Mouse (Mus musculus) embryonic facial prominence, embryonic 10.5 days (tissue): ENCODE measurements around the gene Cd82. TPM values are rescaled to one million over a fixed set of nuclear protein-coding genes. Genes with fewer than 3 reads are reported as not detected.

Source experiments
- DNase-seq: peaks from one replicate; pipeline ENCODE4 v3.0.0-alpha.2; 2017; ENCODE audit warnings: low spot score
- H3K27ac ChIP-seq: fragments of 300-500 bp; sonication (generic); replicated peaks from 2 replicates; pipeline ENCODE4 v1.5.1; 2016; ENCODE audit warnings: mild to moderate bottlenecking
- H3K27me3 ChIP-seq: fragments of 300-500 bp; sonication (generic); replicated peaks from 2 replicates; pipeline ENCODE4 v1.6.1; 2016; ENCODE audit warnings: low read depth, mild to moderate bottlenecking; ENCODE audit not compliant: poor library complexity, severe bottlenecking
- H3K36me3 ChIP-seq: fragments of 300-500 bp; sonication (generic); replicated peaks from 2 replicates; pipeline ENCODE4 v1.6.1; 2016; ENCODE audit warnings: mild to moderate bottlenecking, moderate library complexity
- H3K4me1 ChIP-seq: fragments of 300-500 bp; sonication (generic); 2 replicates; pipeline ENCODE4 v1.6.1; 2016
- H3K4me3 ChIP-seq: fragments of 300-500 bp; sonication (generic); 2 replicates; pipeline ENCODE4 v1.5.1; 2016; ENCODE audit warnings: mild to moderate bottlenecking, moderate library complexity
- H3K9me3 ChIP-seq: fragments of 300-500 bp; sonication (generic); 2 replicates; pipeline ENCODE4 v1.6.1; 2016; ENCODE audit warnings: mild to moderate bottlenecking
- WGBS: fragments of 180-500 bp; shearing (Covaris S2); methylation state at CpG from one replicate; pipeline ENCODE4 v1.1.7; 2016; 5-methylcytosine and 5-hydroxymethylcytosine counted together
- microRNA-seq: library from miRNA; unstranded; fragments of <30 nt; microRNA quantifications from one replicate; pipeline ENCODE4, GENCODE M21; 2017
- polyA plus RNA-seq: library from polyadenylated mRNA; unstranded; fragments of >200 nt; fragmentation: Nextera tagmentation; extraction: Ambion mirVana; gene quantifications from 2 replicates; pipeline ENCODE4 v1.2.1, GENCODE M21; 2016

Cd82 gene
- polyA plus RNA-seq, 1 experiment from 2014 or later, result 7.3 TPM

DNA sequence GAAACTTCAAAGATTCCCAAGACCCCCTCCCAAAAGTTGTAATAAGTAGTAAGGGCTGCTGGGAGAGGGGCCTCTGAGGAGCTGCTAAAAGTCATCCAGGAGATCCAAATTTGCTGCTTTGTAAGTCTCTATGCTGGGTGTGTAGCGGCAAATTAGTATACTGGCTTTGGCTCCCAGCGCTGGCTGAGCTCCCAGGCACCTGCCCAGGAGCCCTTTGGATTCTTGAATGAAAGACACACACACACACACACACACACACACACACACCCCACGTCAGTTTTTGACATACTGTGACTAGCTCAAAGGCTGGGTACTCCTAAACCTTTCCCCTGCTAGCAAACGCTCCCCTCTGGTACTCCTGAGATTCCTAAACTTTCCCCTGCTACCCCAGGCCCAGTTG, 76.0 kb downstream of the Cd82 start:
- H3K27me3 ChIP-seq, result peaks cover 29% of the 10 kb centered on the region
- WGBS, result 75% methylated on average over 4 of the region's 4 CpGs
- H3K4me1 ChIP-seq, result peaks cover 29% of the 10 kb centered on the region
- H3K27ac ChIP-seq, result no peak overlapping the region
- H3K9me3 ChIP-seq, result no peaks in the 10 kb centered on the region
- no peak for DNase-seq
- H3K36me3 ChIP-seq, result no peaks in the 10 kb centered on the region
- no peak overlapping the region for H3K4me3 ChIP-seq

GRCm38 (mm10) chr2:93383831-93384230, 79.1 kb downstream of the Cd82 start:
- H3K27ac ChIP-seq, result no peak overlapping the region
- 88% methylated on average over 5 of the region's 5 CpGs for WGBS
- H3K4me3 ChIP-seq, result no peak overlapping the region
- H3K9me3 ChIP-seq, result no peaks in the 10 kb centered on the region
- H3K36me3 ChIP-seq, result no peaks in the 10 kb centered on the region
- H3K27me3 ChIP-seq, result peaks cover 15% of the 10 kb centered on the region; the same call in 1 of the 2 replicates
- peaks cover 31% of the 10 kb centered on the region for H3K4me1 ChIP-seq
- DNase-seq, result no peak

DNA sequence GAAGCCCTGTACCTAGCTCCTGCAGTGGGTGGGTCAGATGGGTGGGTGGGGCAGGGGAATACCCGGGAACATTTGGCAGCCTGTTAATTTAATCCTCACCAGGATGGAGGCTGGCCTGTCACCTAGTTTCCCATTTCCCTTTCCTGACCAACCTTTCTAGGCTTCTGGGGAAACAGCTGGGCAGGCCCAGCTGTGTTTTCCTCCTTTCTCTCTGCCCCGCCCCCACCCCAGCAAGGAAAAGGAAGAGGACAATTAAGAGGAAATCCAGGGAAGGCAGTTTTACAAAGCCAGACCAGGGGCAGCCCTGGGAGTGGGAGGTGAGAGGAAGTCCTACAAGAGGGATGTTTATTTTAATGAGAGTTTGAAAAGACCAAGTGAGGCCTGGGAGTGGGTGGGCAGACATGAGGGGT, 82.3 kb downstream of the Cd82 start:
- H3K27ac ChIP-seq, result no peak overlapping the region
- peaks cover 5% of the 10 kb centered on the region; the same call in 1 of the 2 replicates for H3K9me3 ChIP-seq
- DNase-seq, result peak; percentile 38
- H3K27me3 ChIP-seq, result 0 out of 2 replicates have a peak, but pooled peaks cover 7% of the 10 kb centered on the region
- WGBS, result 22% methylated on average over 2 of the region's 2 CpGs
- H3K4me3 ChIP-seq, result no peak overlapping the region
- H3K36me3 ChIP-seq, result no peaks in the 10 kb centered on the region
- peaks cover 45% of the 10 kb centered on the region for H3K4me1 ChIP-seq

- no peak overlapping the region for H3K4me3 ChIP-seq
- WGBS, result 57% methylated on average over 15 of the region's 15 CpGs
Measured at GRCm38 (mm10) chr2:93377797-93378196, 85.1 kb downstream of the Cd82 start.

GRCm38 (mm10) chr2:93377157-93377556, 85.8 kb downstream of the Cd82 start:
- Histone ChIP-seq H3K4me1 (peaks cover 48% of the 10 kb centered on the region), H3K9me3 (peaks cover 5% of the 10 kb centered on the region; the same call in 1 of the 2 replicates), H3K27ac (no peak overlapping the region), H3K36me3 (no peaks in the 10 kb centered on the region), H3K4me3 (no peak overlapping the region), H3K27me3 (no peaks in the 10 kb centered on the region)
- 95% methylated on average over 3 of the region's 3 CpGs for WGBS
- no peak for DNase-seq

More at GRCm38 (mm10) chr2:93377797-93378196, 85.1 kb downstream of the Cd82 start:
- Histone ChIP-seq H3K27ac (0 out of 2 replicates have a peak overlapping the region, but pooled peaks have one; percentile 5), H3K36me3 (no peaks in the 10 kb centered on the region), H3K4me1 (peaks cover 46% of the 10 kb centered on the region), H3K9me3 (peaks cover 5% of the 10 kb centered on the region; the same call in 1 of the 2 replicates), H3K27me3 (no peaks in the 10 kb centered on the region)
- no peak for DNase-seq

- Histone ChIP-seq H3K27ac (no peak overlapping the region), H3K36me3 (no peaks in the 10 kb centered on the region), H3K4me3 (no peak overlapping the region), H3K4me1 (peaks cover 37% of the 10 kb centered on the region), H3K9me3 (peaks cover 5% of the 10 kb centered on the region; the same call in 1 of the 2 replicates), H3K27me3 (no peaks in the 10 kb centered on the region)
- 96% methylated on average over 10 of the region's 10 CpGs for WGBS
- DNase-seq, result no peak
Measured at GRCm38 (mm10) chr2:93372872-93373271, 90.1 kb downstream of the Cd82 start.

- Histone ChIP-seq H3K9me3 (peaks cover 4% of the 10 kb centered on the region; the same call in 1 of the 2 replicates), H3K4me3 (no peak overlapping the region), H3K27me3 (0 out of 2 replicates have a peak, but pooled peaks cover under 1% of the 10 kb centered on the region), H3K4me1 (peaks cover 40% of the 10 kb centered on the region), H3K27ac (peak overlapping the region; percentile 57; the same call in 1 of the 2 replicates), H3K36me3 (no peaks in the 10 kb centered on the region)
- 12% methylated on average over 6 of the region's 6 CpGs for WGBS
- DNase-seq, result peak; percentile 54
Measured at GRCm38 (mm10) chr2:93372097-93372571, 90.8 kb downstream of the Cd82 start.

Small RNA genes within 50 kb of the gene (microRNA-seq; reads per million reads assigned to microRNA genes)
- gene Mir7001, result not detected

Other genes with a start within 250 kb of the Cd82 start
- gene Tspan18, start 128.6 kb downstream of the Cd82 start, polyA plus RNA-seq, result 20.7 and 25.3 TPM in 2 replicates
- gene Gm10803, start 97.4 kb upstream of the Cd82 start, polyA plus RNA-seq, result not detected in 2 replicates
- gene Alx4, start 179.2 kb upstream of the Cd82 start, polyA plus RNA-seq, result 22.4 and 22.7 TPM in 2 replicates